Mouse (Mus musculus) gastrocnemius, postnatal 36 days (tissue): ENCODE results near the gene Hmgcl. TPM values are rescaled to one million over a fixed set of nuclear protein-coding genes. Genes with fewer than 3 reads are reported as not detected.
"Not testable (repeated sequence)": the region's sequence is repeated elsewhere in the genome, so short reads cannot be mapped to it uniquely, and the experiment has no call there.

ENCODE experiments used
- DNase-seq, 2 experiments: peaks; one replicate each; pipeline ENCODE4 v3.0.0; 2022
- intact Hi-C: fragments of 180-260 bp; cut with DNase I; formaldehyde crosslinking; loops from one replicate; pipeline ENCODE4 v1.15.1; 2025
- total RNA-seq, 2 experiments: library from RNA; stranded (reverse); gene quantifications; 2 replicates each; pipeline ENCODE4 v1.2.3; 2021

The Hmgcl gene
- total RNA-seq, 2 experiments from 2014 or later = 38.7 to 39.0 TPM

DNA sequence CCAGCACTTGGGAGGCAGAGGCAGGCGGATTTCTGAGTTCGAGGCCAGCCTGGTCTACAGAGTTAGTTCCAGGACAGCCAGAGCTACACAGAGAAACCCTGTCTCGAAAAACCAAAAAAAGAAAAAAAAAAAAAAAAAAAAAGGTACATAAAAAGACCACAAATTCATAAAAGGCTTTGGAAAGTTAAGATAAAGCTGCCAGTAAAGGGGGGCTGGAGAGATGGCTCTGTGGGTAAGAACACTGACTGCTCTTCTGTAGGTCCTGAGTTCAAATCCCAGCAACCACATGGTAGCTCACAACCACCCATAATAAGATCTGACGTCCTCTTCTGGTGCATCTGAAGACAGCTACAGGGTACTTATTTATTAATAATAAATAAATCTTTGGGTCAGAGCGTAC is 34.0 kb downstream of the Hmgcl start:
- intact Hi-C loops, DNase-seq: not testable (repeated sequence)

DNA sequence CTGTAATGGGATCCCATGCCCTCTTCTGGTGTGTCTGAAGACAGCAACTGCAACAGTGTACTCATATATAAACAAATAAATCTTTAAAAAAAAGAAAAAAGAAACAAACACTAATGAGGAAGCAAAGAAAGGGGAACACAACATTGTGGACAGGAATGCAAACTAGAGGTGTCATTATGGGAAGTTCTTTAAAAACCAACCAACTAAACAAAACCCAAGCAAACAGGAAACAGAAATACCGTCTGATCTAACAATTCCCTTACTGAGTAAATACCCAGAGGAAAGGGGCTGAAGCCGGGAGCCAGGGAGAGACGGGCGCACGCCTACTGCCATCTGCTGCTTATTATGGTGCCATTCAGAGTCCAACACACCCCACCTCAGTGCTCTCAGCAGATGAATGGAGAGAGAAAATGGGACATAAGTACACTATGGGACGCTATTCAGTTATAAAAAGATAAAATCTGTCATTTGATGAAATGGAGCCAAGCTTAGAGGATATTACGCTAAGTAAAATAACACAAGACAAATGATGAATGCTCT is 35.3 kb downstream of the Hmgcl start:
- DNase-seq = no peak
- intact Hi-C loops = no loop called here

DNA sequence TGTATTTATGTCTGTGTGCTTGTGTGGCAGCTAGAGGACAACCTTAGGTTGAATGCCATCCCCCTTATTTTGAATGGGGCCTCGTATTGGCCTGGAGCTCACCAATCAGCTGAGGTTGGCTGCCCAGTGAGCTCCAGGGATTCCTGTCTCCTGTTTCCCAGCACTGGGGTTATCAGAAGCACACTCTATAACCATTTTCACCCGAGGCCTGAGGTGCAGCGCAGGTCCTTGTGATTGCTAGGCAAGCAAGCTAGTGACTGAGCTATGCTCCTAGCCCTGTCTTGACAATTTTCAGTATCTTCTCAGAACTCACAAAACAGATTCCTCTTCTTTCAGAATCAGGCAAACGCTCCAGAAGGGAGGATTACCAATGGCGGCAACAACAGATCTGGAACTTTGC is 38.3 kb downstream of the Hmgcl start:
- intact Hi-C loops = no loop called here
- DNase-seq = no peak

DNA sequence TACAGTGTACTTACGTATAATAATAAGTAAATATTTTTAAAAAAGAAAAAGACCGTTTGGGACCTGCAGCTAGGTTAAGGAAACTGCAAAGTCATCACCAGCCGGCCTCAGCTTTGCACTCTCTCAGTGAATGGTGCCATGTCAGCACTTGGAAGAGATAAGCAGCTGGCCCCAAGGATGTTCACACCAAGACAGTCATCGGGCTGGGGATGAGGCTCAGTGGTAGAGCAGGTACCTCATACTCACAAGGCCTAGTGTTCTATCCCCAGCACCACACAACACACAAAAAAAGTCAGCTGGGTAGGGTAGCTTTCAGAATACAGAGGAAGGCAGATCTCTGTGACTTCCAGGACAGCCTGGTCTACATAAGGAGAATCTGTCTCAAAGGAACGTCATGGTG is 38.9 kb downstream of the Hmgcl start:
- DNase-seq = no peak
- intact Hi-C loops = loop anchor here (5.0 kb wide), 1 partner anchor 42 kb away; no protein-coding TSS in a partner anchor

DNA sequence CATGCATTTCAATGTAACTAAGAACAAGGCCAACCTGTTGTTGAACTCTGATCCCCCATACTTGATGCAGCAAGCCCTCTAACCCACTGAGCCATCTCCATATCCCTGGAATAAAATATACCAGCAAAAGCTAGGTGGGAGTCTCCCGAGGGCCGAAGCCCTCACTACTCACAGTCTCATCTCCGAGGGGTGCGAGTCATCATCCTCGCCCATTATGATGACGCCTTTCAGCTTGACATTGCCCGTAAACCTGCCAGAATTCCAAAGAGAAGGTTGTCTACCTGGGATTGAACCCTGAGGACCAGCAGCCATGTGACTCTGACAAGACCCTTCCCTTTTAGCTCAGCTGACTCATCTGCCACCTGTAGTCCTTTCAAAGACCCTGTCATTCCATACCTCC is 39.5 kb downstream of the Hmgcl start:
- intact Hi-C loops = loop anchor here (5.0 kb wide), 1 partner anchor 42 kb away; no protein-coding TSS in a partner anchor
- no peak for DNase-seq

DNA sequence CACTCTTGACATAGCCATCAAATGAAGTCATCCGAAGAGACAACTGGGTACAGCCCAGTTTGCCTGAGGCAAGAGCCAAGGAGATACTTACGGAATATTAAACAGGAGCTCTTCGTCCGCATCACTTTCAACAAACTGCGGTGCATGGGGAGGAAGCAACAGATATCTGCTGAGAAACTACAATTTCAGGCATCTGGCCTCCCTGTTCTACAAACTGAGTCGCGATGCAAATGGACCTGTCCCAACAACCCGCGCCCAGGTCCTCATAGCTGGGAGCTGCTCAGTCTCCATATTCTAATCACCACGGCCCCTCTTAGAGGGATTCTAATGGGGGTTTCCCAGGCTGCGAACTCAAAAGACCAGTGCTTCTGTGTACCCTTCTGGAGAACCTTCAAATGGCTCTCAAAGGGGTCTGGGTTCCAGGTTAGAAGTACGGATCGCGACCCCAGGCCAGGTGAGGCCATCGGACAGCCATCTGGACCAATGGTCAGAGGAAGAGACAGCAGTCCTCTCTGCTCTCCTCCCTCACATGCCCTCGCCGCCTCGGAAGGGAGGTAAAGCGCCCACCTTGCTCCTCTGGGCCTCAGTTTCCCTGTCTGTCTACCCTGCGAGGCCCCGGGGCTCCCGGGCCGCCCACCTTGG is 40.2 kb downstream of the Hmgcl start:
- DNase-seq = no peak
- intact Hi-C loops = loop anchor here (5.0 kb wide), 1 partner anchor 41 kb away; no protein-coding TSS in a partner anchor

DNA sequence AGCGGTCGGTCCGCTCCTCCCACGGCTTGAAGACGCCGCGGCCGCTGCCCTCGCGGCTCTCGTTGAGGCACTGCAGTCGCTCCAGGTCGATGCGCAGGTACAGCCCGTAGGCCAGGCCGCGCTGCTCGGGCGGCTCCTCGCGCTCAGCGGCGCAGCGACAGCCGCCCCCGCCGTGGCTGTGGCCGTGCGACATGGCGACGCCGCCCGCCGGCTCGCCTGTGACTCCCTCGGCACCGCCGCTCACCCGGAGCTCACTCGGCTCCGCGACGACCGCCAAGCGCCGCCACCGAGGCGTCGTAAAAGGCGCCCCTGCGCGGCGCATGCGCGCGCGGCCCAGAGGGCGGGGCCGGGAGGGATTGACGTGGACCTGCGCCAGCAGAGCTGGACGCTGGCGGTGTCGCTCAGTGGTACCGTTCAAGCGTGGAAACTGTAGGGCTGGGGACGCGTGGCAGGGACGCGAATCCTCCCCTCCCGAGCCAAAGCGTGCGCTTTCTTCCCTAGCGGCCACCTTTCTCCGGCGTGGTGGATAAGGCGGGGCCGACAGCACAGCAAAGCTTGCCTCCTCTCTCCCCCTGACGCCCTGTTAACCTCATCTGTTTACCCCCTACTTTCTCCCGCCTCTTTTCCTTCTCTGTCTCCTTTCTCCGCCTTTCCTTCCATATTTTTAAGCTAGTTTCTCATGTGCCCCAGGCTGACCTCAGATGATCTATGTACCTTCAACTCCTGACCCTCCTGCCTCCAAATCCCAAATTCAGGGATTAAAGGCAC is 40.9 kb downstream of the Hmgcl start, which contains the start of gene Pithd1:
Gene Pithd1 (minus strand): TSS at position 322 of the 768 bp plus-strand sequence.
- intact Hi-C loops = loop anchor here (5.0 kb wide), 1 partner anchor 40 kb away; no protein-coding TSS in a partner anchor
- DNase-seq = peak; percentile 84 to 94

DNA sequence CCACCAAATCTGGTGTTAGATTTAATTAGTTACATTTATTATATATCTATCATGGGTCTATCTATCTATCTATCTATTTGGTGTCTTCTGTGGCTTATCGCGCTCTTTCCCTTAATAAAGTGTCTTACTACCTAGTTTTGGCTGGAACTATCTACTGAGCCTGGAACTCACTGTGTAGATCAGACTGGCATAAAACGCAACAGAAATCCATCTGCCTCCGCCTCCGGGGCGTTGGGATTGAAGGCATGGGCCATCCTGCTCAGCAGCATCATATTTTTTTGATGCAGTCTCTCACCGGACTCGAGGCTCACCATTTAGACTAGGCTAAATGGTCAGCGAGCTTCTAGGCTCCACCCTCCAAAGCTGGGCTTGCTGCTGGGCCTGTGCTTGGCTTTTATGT is 41.5 kb downstream of the Hmgcl start:
- DNase-seq = no peak
- intact Hi-C loops = loop anchor here (5.0 kb wide), 1 partner anchor 40 kb away; no protein-coding TSS in a partner anchor

DNA sequence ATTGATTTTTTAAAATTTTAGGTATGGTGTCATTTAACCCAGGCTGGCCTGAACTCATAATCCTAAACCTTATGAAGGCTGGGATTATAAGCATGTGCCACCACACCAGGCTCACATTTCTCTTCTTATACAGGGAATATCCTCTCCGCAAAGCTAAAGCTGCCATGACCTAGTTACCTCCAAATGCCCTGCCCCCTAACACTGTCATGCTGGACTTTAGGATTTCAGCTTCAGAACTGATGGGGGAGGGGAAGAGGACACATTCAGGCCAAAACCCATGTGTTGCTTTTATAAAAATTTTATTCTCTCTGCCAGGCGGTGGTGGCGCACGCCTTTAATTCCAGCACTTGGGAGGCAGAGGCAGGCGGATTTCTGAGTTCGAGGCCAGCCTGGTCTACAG is 47.7 kb downstream of the Hmgcl start:
- intact Hi-C loops = no loop called here
- DNase-seq = no peak

DNA sequence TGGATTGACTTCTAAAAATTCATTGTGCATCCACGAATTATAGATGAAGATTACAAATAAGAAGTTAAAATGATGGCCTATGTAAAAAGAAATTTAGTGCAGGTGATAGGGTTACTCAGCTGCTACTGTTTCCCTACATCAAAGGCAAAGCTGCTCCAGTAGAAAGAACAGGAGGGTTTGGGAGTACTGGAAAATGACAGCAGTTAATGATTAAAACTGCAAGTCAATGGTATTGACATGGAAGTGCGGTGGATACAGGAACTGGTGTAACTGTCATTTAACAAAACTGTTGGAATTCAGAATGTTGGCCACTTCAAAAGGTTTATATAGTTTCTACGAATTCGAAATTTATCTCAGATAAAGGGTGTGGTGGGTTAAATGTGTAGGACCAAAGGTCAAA is 48.9 kb downstream of the Hmgcl start:
- intact Hi-C loops = no loop called here
- DNase-seq = no peak

DNA sequence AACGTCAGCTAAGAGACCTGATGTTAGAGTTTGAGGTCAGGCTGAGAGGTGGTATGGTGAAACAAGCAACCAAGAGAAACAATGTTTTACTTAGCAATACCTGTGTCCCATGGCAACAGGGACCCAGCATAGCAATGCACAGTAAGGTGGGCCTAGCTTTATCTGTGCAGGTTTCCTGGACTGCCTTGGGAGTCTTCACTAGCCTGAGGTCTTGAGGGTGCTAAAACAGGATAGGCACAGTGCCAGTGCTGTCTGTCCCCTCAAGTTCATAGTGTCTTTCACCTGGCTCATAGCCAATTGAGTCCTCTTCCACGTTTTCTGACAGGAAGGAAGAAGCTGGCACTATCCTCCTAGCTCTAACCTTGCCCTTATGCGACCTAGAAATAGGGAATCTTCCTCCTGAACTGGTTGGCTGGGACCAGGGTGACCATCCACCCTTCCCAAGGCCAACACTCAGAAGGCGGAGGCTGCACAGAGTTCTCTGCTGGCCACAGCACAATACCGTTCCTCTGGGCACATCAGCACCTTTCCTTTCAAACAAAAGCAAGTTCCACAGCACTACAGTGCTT is 57.9 kb downstream of the Hmgcl start:
- intact Hi-C loops = no loop called here
- DNase-seq = no peak

DNA sequence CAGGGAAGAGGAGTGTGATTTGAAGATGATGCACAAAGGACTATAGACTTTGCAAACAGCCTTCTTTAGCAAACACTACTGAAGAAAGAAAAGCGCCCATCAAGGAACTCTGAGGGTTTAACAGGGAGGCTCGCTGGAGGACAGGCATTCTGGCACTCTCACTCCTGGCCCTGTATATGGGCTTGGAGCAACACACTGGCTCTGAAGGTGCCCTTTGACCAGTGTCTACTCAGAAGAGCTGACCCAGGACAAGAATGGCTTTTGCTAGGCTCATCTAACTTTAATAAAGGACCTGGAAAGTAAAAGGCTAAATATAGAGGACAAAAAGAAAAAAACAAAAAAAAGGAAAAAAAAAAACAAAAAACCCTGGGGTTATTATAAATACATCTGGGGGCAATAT is 58.7 kb downstream of the Hmgcl start:
- DNase-seq = no peak
- intact Hi-C loops = no loop called here

DNA sequence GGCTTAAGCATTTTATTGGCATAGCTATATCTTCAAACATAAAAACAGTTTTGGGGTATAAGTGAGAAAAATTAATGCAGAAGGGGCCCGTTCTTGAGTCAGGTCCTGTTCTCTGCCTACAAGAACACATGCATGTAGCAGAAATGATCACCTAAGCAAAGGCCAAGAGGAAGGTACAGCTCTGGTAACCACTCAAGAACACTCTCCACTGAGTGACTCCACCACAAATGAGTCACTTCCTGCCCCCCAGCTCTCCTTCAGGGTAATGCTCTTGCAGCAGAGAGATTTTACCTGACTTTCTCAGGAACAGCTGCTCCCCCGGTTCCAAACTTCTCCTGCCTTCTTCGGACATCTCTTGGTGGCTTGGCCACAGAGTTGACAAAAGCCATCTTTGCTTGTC is 60.6 kb downstream of the Hmgcl start:
- no peak for DNase-seq
- intact Hi-C loops = no loop called here

DNA sequence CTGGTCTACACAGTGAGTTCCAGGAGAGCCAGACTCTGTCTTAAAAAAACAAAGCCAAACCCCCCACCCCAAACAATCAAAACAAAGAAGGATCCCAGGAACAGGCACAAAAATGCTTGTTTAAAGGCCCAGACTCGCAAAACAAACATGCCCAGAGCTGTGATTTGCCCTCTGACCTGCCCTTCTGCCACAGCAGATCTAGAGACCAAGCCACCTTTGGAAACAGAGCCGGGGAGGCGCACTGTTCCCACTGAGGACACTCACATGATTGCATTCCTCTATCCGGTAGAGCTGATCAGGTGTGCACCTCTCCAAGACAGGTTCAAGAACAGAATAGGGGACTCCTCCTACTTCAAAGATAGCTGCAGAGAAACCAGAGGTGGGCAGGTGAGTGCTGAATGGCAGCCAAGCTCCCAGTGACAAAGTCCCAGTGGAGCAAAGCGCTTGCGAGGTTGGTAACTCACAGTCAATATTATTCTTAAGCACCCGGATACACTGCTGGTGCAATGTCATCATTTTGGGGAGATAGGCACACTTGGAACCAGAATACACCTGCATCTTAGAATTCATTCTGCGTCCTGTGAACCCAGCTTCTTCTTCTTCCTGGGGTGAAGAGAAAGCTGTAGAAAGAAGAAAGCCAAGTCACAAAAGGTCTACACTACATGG is 62.7 kb downstream of the Hmgcl start:
- no peak for DNase-seq
- intact Hi-C loops = no loop called here

DNA sequence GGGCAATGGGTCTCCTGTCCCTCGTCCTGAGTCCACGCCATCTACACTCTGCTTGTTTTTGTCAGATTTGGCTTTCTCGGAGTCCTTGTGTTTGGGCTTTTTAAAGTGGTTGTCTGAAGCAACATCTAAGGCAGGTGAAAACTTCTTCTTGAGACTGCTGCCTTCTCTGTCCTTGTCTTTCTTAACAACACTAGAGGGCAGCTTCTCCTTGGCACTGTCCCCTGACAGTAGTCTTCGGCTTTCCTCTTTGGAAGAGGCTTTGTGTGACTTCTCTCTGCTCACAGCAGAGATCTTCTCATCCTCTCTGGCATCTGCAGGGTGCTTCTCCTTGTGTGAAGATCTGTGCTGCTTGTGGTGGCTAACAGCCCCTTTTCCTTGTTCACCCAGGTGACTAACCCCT is 64.3 kb downstream of the Hmgcl start:
- no peak for DNase-seq
- intact Hi-C loops = no loop called here

Other genes starting within 250 kb of the Hmgcl start
- not detected for gene Il22ra1, start 218.3 kb upstream of the Hmgcl start, total RNA-seq
- gene Myom3, start 186.7 kb upstream of the Hmgcl start, total RNA-seq = 10 to 100 TPM; 23.1 to 57.4 TPM
- 10 to 100 TPM; 23.7 to 23.9 TPM for gene Srsf10, start 90.7 kb upstream of the Hmgcl start, total RNA-seq
- gene Pnrc2, start 72.6 kb upstream of the Hmgcl start, total RNA-seq = 10 to 100 TPM; 25.4 to 31.2 TPM
- under 1 TPM; 0.07 to 0.08 TPM for gene Cnr2, start 51.1 kb upstream of the Hmgcl start, total RNA-seq
- 10 to 100 TPM; 16.4 to 18.7 TPM for gene Fuca1, start 25.7 kb upstream of the Hmgcl start, total RNA-seq
- gene Gale, start 17.3 kb downstream of the Hmgcl start, total RNA-seq = under 1 TPM; 0.49 to 0.69 TPM
- 10 to 100 TPM; 22.8 to 27.2 TPM for gene Lypla2, start 26.2 kb downstream of the Hmgcl start, total RNA-seq
- 10 to 100 TPM; 21.3 to 23.9 TPM for gene Pithd1, start 40.8 kb downstream of the Hmgcl start, total RNA-seq
- 10 to 100 TPM; 50.3 to 60.4 TPM for gene Eloa, start 75.3 kb downstream of the Hmgcl start, total RNA-seq
- gene Rpl11, start 107.0 kb downstream of the Hmgcl start, total RNA-seq = 100 to 1,000 TPM; 188 to 251 TPM
- 10 to 100 TPM; 13.8 to 14.1 TPM for gene Id3, start 197.0 kb downstream of the Hmgcl start, total RNA-seq
- 1 to 10 TPM; 1.3 to 1.9 TPM for gene E2f2, start 225.9 kb downstream of the Hmgcl start, total RNA-seq